8 mouse cellular contexts compared by ENCODE assay signal in the genomic region with DNA sequence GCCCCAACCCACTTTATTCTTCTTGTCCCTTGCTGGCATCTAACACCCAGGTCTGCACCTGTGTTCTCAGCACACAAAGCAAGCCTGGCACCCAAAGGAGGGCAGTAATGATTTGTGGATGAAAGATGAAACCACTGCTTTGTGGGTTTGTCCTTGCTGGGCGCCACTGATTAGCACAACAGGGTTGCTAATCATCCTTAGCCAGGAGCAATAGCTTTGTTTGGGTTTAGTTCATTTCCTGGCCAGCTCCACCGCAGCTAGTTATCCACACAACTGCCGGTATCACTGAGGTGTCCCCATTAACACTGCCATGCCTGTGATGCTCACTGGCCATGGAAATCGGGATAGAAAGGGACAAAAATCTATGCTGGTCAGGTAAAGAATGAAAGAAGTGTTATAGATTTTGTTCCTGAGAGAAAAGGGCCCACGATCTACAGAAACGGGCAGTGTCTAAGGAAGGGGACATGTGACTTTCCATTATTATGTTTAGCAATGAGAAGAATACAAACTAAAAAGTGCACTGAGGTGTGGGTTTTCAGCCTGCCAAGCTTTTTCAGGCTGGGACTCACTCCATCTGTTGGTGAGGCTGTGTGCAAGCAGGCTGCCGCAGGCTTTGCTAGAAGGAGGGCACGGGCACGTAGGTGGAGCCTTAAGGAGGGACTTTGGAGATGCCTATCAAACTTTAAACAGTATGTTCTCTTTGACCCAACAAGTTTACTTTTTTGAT.
A peak's percentile ranks its signal among the peaks of the same experiment; 100 is the strongest.
DNase-seq lines count a peak whose midpoint lies in the region; ATAC-seq and TF ChIP-seq lines count a peak whose summit lies in the region.

No protein-coding gene starts in this region.

- TF ChIP-seq EP300 in lung, postnatal 0 days (IDR thresholded peaks at IDR 0.05) = no peak

- H3K36me3 ChIP-seq in kidney, adult 2 months (ENCODE audit: control insufficient read depth, insufficient read depth, low read length) = no peaks in the 10 kb centered on the region
- no peaks in the 10 kb centered on the region for H3K36me3 ChIP-seq in forebrain, embryonic 10.5 days (replicated peaks)
- H3K36me3 ChIP-seq in kidney, embryonic 16.5 days (ENCODE audit: insufficient read depth, low read length) = no peaks in the 10 kb centered on the region
- H3K36me3 ChIP-seq in lung, postnatal 0 days (ENCODE audit: insufficient read depth, low read length) = no peaks in the 10 kb centered on the region

- ATAC-seq in kidney, embryonic 16.5 days (ENCODE audit: low FRiP score, low TSS enrichment) = peak; percentile 46; the same call in 1 of the 2 replicates
- peak; percentile 39; the same call in 1 of the 2 replicates for ATAC-seq in lung, postnatal 0 days

- H3K4me3 ChIP-seq in kidney, adult 2 months (ENCODE audit: insufficient read depth, low read depth, low read length) = no peak overlapping the region
- no peak overlapping the region; the same call in 1 of the 2 replicates for H3K4me3 ChIP-seq in forebrain, embryonic 10.5 days
- H3K4me3 ChIP-seq in kidney, embryonic 16.5 days (ENCODE audit: low read length) = no peak overlapping the region
- H3K4me3 ChIP-seq in lung, postnatal 0 days (ENCODE audit: low read depth, low read length) = no peak overlapping the region

- WGBS in kidney, adult 2 months = 23% methylated on average over 9 of the region's 9 CpGs
- WGBS in forebrain, embryonic 10.5 days = 5% methylated on average over 9 of the region's 9 CpGs
- 13% methylated on average over 9 of the region's 9 CpGs for WGBS in kidney, embryonic 16.5 days
- 16% methylated on average over 9 of the region's 9 CpGs for WGBS in lung, postnatal 0 days

- no peaks in the 10 kb centered on the region for H3K9me3 ChIP-seq in forebrain, embryonic 10.5 days
- H3K9me3 ChIP-seq in kidney, embryonic 16.5 days (ENCODE audit: low read length) = no peaks in the 10 kb centered on the region
- H3K9me3 ChIP-seq in lung, postnatal 0 days (ENCODE audit: low read length) = no peaks in the 10 kb centered on the region

- no peak for DNase-seq in kidney, adult 2 months
- no peak for DNase-seq in kidney, adult 8-10 months
- peak; percentile 26 for DNase-seq in adrenal gland, adult 8-10 months
- peak; percentile 23 for DNase-seq in forebrain, embryonic 10.5 days (ENCODE audit: extremely low spot score, low spot score)
- peak; percentile 63 for DNase-seq in lung, postnatal 0 days (ENCODE audit: low spot score)
- peak; percentile 71 to 72 for DNase-seq in right cerebral cortex, postnatal 10 days (ENCODE audit: low spot score in 2 of 2)
- no peak for DNase-seq in adipocyte (ENCODE audit: low spot score)

- H3K4me2 ChIP-seq in kidney, embryonic 16.5 days (replicated peaks; ENCODE audit: low read depth, low read length) = no peak overlapping the region
- no peak overlapping the region for H3K4me2 ChIP-seq in lung, postnatal 0 days (replicated peaks; ENCODE audit: low read depth, low read length)

- 0 out of 2 replicates have a peak, but pooled peaks have one; percentile 16 for TF ChIP-seq CTCF in kidney, adult 2 months (conservative IDR thresholded peaks at IDR 0.05; ENCODE audit: insufficient read depth, insufficient read length, low read depth, low read length)
- TF ChIP-seq CTCF in lung, postnatal 0 days (IDR thresholded peaks at IDR 0.05) = peak; percentile 70

- H3K4me1 ChIP-seq in kidney, adult 2 months (ENCODE audit: control insufficient read depth, insufficient read depth, low read length) = no peaks in the 10 kb centered on the region
- H3K4me1 ChIP-seq in forebrain, embryonic 10.5 days = peaks cover 34% of the 10 kb centered on the region
- peaks cover 19% of the 10 kb centered on the region for H3K4me1 ChIP-seq in kidney, embryonic 16.5 days (ENCODE audit: insufficient read depth, low read length)
- H3K4me1 ChIP-seq in lung, postnatal 0 days (ENCODE audit: insufficient read depth, low read depth, low read length) = peaks cover 23% of the 10 kb centered on the region; the same call in 1 of the 2 replicates

- H3K27ac ChIP-seq in kidney, adult 2 months (ENCODE audit: insufficient read depth, low read depth, low read length) = no peak overlapping the region
- H3K27ac ChIP-seq in forebrain, embryonic 10.5 days = peak overlapping the region; percentile 75
- H3K27ac ChIP-seq in kidney, embryonic 16.5 days (ENCODE audit: low read length) = peak overlapping the region; percentile 47; the same call in 1 of the 2 replicates
- H3K27ac ChIP-seq in lung, postnatal 0 days (ENCODE audit: low read length) = peak overlapping the region; percentile 48

- TF ChIP-seq POLR2A in kidney, adult 2 months (IDR thresholded peaks at IDR 0.05; ENCODE audit: low read depth, low read length) = no peak

- no peaks in the 10 kb centered on the region for H3K27me3 ChIP-seq in kidney, adult 2 months (replicated peaks; ENCODE audit: control insufficient read depth, insufficient read depth, low read length)
- H3K27me3 ChIP-seq in forebrain, embryonic 10.5 days (ENCODE audit: poor library complexity, severe bottlenecking) = no peaks in the 10 kb centered on the region
- no peaks in the 10 kb centered on the region for H3K27me3 ChIP-seq in kidney, embryonic 16.5 days (ENCODE audit: insufficient read depth, low read length)
- no peaks in the 10 kb centered on the region for H3K27me3 ChIP-seq in lung, postnatal 0 days (replicated peaks; ENCODE audit: insufficient read depth, low read length)

- H3K9ac ChIP-seq in kidney, embryonic 16.5 days (replicated peaks; ENCODE audit: low read length) = no peak overlapping the region
- H3K9ac ChIP-seq in lung, postnatal 0 days (replicated peaks; ENCODE audit: low read depth) = no peak overlapping the region

Comparison
In these comparisons a context has a peak if more than half of its experiments do, and no peak if none do; other contexts are left out.
1. DNase-seq: peak in adrenal gland, adult 8-10 months (single experiment), forebrain, embryonic 10.5 days (single experiment), lung, postnatal 0 days (single experiment) and right cerebral cortex, postnatal 10 days (2 of 2); none in kidney, adult 2 months (single experiment), kidney, adult 8-10 months (0 of 2) and adipocyte (single experiment).